Mouse (Mus musculus) lung, adult 2 months (tissue): ENCODE measurements around the gene Kalrn. TPM values are rescaled to one million over a fixed set of nuclear protein-coding genes. Genes with fewer than 3 reads are reported as not detected.

ENCODE experiments used
- DNase-seq: peaks from one replicate; pipeline ENCODE4 v3.0.0; 2022
- H3K4me1 ChIP-seq: fragments of 200-500 bp; 2 replicates; pipeline ENCODE4 v1.6.1; 2011; ENCODE audit warnings: low read length; ENCODE audit not compliant: control insufficient read depth, insufficient read depth
- H3K4me3 ChIP-seq: fragments of 200-500 bp; replicated peaks from 2 replicates; pipeline ENCODE3; 2011; ENCODE audit warnings: low read depth, mild to moderate bottlenecking, control low read depth, low read length; ENCODE audit errors: extremely low read depth
- CTCF ChIP-seq: fragments of 200-500 bp; IDR thresholded peaks from 2 replicates; pipeline ENCODE4 v1.5.1; 2011; ENCODE audit warnings: mild to moderate bottlenecking, low read length, control low read depth; ENCODE audit not compliant: insufficient read depth
- POLR2A ChIP-seq: fragments of 200-500 bp; IDR thresholded peaks from 2 replicates; pipeline ENCODE4 v1.6.1; 2011; ENCODE audit warnings: low read depth, mild to moderate bottlenecking, control low read depth, low read length, borderline replicate concordance; ENCODE audit errors: extremely low read depth
- WGBS: fragments of 180-500 bp; shearing (Covaris S2); methylation state at CpG from one replicate; pipeline ENCODE4 v1.1.7; 2018; 5-methylcytosine and 5-hydroxymethylcytosine counted together
- polyA plus RNA-seq: library from polyadenylated mRNA; depleted of rRNA; stranded (reverse); fragments of >200 nt; gene quantifications from 2 replicates; pipeline ENCODE4 v1.2.3, GENCODE M21; 2012

The Kalrn gene
- polyA plus RNA-seq, 1 experiment = 11.8 TPM

DNA sequence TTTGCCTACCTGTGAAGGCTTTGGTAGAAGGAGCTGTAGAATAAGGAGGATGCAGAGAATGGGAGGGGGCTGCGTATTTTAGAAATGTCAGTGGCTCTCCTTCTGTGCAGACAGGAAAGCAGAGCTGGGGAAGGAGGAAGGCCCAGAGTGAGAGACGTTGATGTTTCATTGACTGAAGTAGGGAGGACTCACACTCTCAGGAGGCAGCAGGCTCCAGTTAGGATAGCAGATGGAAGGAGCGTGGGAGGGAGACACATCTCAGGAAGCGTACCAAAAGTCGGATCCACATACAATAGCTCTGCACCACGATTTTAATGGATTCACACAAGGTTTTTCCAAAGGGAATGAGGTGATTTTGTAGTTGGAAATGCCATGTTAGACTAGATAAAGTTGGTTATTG lies 184.5 kb downstream of the Kalrn start:
- TF ChIP-seq CTCF = no peak
- no peak for TF ChIP-seq POLR2A
- DNase-seq = no peak
- no peaks in the 10 kb centered on the region for H3K4me1 ChIP-seq
- H3K4me3 ChIP-seq = no peak overlapping the region
- 80% methylated on average over 6 of the region's 6 CpGs for WGBS

- Histone ChIP-seq H3K4me1 (no peaks in the 10 kb centered on the region), H3K4me3 (no peak overlapping the region)
- DNase-seq = no peak
- TF ChIP-seq CTCF (no peak), POLR2A (no peak)
- WGBS = 85% methylated on average over 8 of the region's 8 CpGs
Observed at GRCm38 (mm10) chr16:34385065-34385464, 188.3 kb downstream of the Kalrn start.

DNA sequence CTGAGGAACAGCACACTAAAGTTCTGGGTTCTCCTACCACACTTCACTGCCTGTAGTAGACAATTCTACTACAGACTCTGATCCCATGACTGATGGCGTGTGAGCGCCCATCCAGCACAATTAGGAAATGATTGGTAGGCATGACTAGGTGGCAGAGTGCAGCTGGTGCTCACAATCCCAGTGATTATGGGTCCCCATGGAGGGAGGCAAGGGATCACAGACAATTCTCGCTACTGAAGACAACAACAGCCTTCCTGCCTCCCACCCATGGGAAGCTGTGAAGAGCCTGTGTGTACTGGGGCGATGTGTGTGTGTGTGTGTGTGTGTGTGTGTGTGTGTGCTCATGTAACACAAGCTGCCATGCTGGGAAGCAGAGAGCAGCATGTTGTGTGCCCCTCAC lies 190.3 kb downstream of the Kalrn start:
- Histone ChIP-seq H3K4me3 (no peak overlapping the region), H3K4me1 (no peaks in the 10 kb centered on the region)
- TF ChIP-seq CTCF = no peak
- no peak for TF ChIP-seq POLR2A
- DNase-seq = no peak
- 97% methylated on average over 4 of the region's 4 CpGs for WGBS

- 63% methylated on average over 12 of the region's 12 CpGs for WGBS
- Histone ChIP-seq H3K4me3 (no peak overlapping the region), H3K4me1 (peaks cover 21% of the 10 kb centered on the region)
- DNase-seq = no peak
- TF ChIP-seq CTCF = no peak
- no peak for TF ChIP-seq POLR2A
Observed at GRCm38 (mm10) chr16:34376166-34376857, 197.0 kb downstream of the Kalrn start.

DNA sequence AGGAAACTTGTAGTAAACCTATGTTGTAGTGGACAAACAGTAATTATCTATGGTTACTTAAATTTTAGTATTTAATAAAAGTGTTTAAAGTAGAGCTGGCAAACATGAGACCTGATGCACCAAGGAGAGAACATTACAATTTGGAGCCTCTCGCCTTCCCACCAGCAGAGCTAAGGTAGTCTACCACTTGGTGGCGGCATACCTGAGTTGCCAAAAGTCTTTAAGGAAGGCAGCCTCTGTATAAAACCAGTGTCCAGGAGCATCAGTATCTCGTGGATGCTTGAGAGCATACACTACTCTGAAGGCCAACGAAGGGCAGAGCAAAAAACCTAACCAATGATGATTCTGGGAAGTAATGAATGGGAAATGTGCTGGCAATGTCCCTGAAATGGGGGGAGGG lies 199.8 kb downstream of the Kalrn start:
- 84% methylated on average over 4 of the region's 4 CpGs for WGBS
- Histone ChIP-seq H3K4me1 (peaks cover 29% of the 10 kb centered on the region), H3K4me3 (no peak overlapping the region)
- DNase-seq = no peak
- TF ChIP-seq POLR2A (no peak), CTCF (no peak)

DNA sequence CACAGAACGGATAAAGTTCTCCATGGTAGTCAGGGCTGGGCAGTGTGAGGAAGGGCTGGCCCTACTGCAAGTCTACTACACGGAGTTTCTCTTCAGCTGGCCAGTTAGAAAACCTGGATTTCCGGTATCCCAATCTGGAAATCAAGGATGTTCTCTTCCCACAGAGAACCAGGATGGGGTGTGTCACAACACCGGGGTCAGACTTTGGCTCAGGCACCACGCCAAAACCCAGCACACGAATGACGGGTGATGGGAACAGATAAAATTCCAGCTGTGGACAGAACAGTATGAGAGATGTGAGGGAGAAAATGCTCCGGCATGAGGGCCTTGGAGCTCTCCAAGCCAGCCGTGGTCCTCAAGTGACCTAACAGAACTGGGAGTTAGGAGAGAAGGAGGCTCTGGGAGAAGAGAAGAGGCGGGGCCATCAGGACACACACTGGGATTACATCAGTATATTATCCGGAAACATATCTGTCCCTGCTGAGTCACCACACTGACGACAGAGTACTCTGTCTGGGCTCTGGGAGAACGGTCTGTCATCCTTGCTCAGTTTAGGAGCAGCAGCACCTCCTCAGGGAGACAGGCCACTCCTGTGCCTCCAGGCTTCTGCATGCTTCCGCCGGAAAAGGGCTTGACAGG lies 201.1 kb downstream of the Kalrn start:
- no peak for TF ChIP-seq CTCF
- Histone ChIP-seq H3K4me1 (peaks cover 29% of the 10 kb centered on the region), H3K4me3 (no peak overlapping the region)
- WGBS = 37% methylated on average over 15 of the region's 15 CpGs
- DNase-seq = peak; percentile 43

DNA sequence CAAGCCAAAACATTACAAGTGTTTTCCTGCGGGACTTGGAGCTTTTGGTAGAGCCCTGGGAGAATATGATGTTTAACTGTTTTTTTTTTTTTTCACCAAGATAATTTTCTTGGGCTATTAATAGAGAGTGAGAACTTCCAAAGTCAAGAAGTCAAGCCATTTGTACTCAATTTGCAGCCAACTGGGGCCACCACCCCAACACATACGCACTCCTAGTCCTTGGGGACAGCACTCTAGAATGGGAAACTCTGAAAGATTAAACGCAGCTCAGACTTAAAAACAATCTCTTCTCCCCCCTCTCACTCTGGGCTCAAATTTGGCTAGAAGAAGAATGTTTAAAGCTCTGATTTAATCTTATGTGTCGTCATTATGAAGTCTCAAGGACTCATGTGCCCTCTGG lies 214.1 kb downstream of the Kalrn start:
- DNase-seq = no peak
- Histone ChIP-seq H3K4me3 (no peak overlapping the region), H3K4me1 (peaks cover 4% of the 10 kb centered on the region; the same call in 1 of the 2 replicates)
- 64% methylated on average over 4 of the region's 4 CpGs for WGBS
- TF ChIP-seq POLR2A (no peak), CTCF (no peak)

DNA sequence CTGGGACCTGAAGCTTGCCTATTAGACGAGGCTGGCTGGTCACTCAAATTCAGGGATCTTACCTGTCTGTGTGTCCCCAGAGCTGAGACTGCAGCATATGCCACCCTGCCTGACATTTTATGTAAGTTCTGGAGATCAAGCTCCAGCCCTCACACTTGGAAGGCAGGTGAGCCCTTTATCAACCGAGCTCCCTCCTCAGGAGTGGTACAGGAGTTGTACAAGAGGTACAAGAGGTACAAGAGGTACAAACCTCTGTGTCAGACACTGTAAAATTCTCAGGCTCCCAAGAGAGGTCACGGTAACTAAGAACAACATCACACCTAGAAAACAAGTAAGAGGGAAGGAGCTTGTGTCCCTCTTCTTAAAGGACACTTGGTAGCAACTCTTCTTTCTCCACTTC lies 217.8 kb downstream of the Kalrn start:
- Histone ChIP-seq H3K4me3 (no peak overlapping the region), H3K4me1 (peaks cover 6% of the 10 kb centered on the region)
- TF ChIP-seq CTCF = no peak
- no peak for TF ChIP-seq POLR2A
- WGBS = 76% methylated on average over 3 of the region's 3 CpGs
- DNase-seq = no peak

DNA sequence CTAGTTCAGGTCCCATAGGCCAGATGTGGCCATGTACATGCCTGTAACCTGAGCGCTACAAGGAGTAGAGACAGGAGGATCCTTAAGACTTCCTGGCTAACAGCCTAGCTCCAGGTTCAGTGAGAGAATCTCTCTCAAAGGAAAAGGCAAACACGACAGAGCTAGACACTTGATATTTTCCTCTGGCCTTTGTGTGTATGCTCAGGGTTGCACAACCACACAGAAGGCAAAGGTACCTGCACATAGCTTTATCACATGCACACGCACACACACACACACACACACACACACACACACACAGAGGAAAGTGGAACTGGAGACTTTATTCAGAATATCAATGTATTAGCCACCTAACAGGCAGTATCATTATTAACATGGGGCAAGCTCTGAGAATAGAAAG lies 219.3 kb downstream of the Kalrn start:
- TF ChIP-seq POLR2A (no peak), CTCF (no peak)
- no peak for DNase-seq
- Histone ChIP-seq H3K4me1 (peaks cover 6% of the 10 kb centered on the region), H3K4me3 (no peak overlapping the region)
- WGBS = 57% methylated on average over 3 of the region's 3 CpGs

DNA sequence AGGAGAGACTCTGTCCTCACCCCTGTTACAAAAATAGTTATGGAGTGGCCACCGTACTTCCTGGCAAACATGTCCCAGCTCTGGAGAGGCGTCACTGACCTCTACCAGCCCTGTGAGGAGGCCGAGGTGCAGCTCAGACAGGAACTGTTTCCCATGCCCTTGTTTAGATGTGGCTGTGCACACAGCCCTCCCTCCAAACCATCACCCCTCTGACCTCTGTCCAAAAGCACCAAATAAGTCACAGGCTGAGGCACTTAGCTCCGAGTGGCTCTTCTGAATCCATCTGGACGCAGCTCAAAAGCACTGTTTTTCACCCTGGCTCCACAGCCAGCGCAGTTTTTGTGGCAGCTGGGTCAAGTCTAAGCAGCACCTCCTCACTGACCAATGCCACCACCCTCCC lies 220.6 kb downstream of the Kalrn start:
- peaks cover 2% of the 10 kb centered on the region for H3K4me1 ChIP-seq
- TF ChIP-seq POLR2A (no peak), CTCF (no peak)
- WGBS = 18% methylated on average over 6 of the region's 6 CpGs
- DNase-seq = peak; percentile 64
- H3K4me3 ChIP-seq = no peak overlapping the region
